Mouse (Mus musculus) limb, embryonic 14.5 days (tissue): Measurements from ENCODE around the gene Rpusd3. TPM values are rescaled to one million over a fixed set of nuclear protein-coding genes. Genes with fewer than 3 reads are reported as not detected.

ENCODE experiments used
- ATAC-seq: fragments of 200-750 bp; cut with Nextera tagmentation; 2 replicates; pipeline ENCODE4 v1.8.0; 2017; ENCODE audit warnings: low read depth, moderate number of reproducible peaks, moderate TSS enrichment; ENCODE audit not compliant: low FRiP score
- DNase-seq: peaks from one replicate; pipeline ENCODE4 v3.0.0-alpha.2; 2015; ENCODE audit warnings: low spot score
- H3K27ac ChIP-seq: fragments of 300-500 bp; sonication (generic); replicated peaks from 2 replicates; pipeline ENCODE4 v1.5.1; 2014; ENCODE audit warnings: low read depth, mild to moderate bottlenecking, low read length, moderate library complexity, mixed read lengths
- H3K27me3 ChIP-seq: fragments of 300-500 bp; sonication (generic); 2 replicates; pipeline ENCODE4 v1.6.1; 2014; ENCODE audit warnings: low read length, mixed read lengths; ENCODE audit not compliant: control insufficient read depth, insufficient read depth
- H3K36me3 ChIP-seq: fragments of 300-500 bp; sonication (generic); 2 replicates; pipeline ENCODE4 v1.6.1; 2014; ENCODE audit warnings: mild to moderate bottlenecking, low read length, moderate library complexity, mixed read lengths; ENCODE audit not compliant: control insufficient read depth, insufficient read depth
- H3K4me1 ChIP-seq: fragments of 300-500 bp; sonication (generic); 2 replicates; pipeline ENCODE4 v1.6.1; 2014; ENCODE audit warnings: antibody characterized with exemption, low read length, mixed read lengths; ENCODE audit not compliant: control insufficient read depth, insufficient read depth
- H3K4me2 ChIP-seq: fragments of 300-500 bp; sonication (generic); replicated peaks from 2 replicates; pipeline ENCODE4 v1.6.1; 2014; ENCODE audit warnings: low read depth, mild to moderate bottlenecking, low read length, moderate library complexity; ENCODE audit not compliant: severe bottlenecking
- H3K4me3 ChIP-seq: fragments of 300-500 bp; sonication (generic); replicated peaks from 2 replicates; pipeline ENCODE4 v1.5.1; 2014; ENCODE audit warnings: low read length
- H3K9ac ChIP-seq: fragments of 300-500 bp; sonication (generic); 2 replicates; pipeline ENCODE4 v1.6.1; 2014; ENCODE audit warnings: mild to moderate bottlenecking, low read depth, low read length, moderate library complexity; ENCODE audit not compliant: severe bottlenecking
- H3K9me3 ChIP-seq: fragments of 300-500 bp; sonication (generic); 2 replicates; pipeline ENCODE4 v1.6.1; 2016; ENCODE audit warnings: low read length; ENCODE audit not compliant: control insufficient read depth
- POLR2A ChIP-seq: fragments of 200-500 bp; IDR thresholded peaks from 2 replicates; pipeline ENCODE4 v1.8.0; 2012; ENCODE audit warnings: inconsistent platforms, mild to moderate bottlenecking, moderate library complexity, borderline replicate concordance; ENCODE audit not compliant: insufficient read depth, insufficient read length; ENCODE audit errors: extremely low read depth
- WGBS: fragments of 180-500 bp; shearing (Covaris S2); extraction: QIAGEN DNeasy Blood & Tissue Kit; methylation state at CpG from one replicate; pipeline ENCODE4 v1.1.7; 2014; 5-methylcytosine and 5-hydroxymethylcytosine counted together
- polyA plus RNA-seq, 2 experiments: library from polyadenylated mRNA; depleted of rRNA in 1 of 2; stranded (reverse) in 1 of 2; unstranded in 1 of 2; fragments of >200 nt; fragmentation: Nextera tagmentation in 1 of 2; extraction: Ambion mirVana in 1 of 2; gene quantifications; 2 replicates each; pipeline versions ENCODE4 v1.2.1 to v1.2.3; 2012 to 2014

The Rpusd3 gene
- polyA plus RNA-seq, 2 experiments, result 25.1 to 38.9 TPM

DNA sequence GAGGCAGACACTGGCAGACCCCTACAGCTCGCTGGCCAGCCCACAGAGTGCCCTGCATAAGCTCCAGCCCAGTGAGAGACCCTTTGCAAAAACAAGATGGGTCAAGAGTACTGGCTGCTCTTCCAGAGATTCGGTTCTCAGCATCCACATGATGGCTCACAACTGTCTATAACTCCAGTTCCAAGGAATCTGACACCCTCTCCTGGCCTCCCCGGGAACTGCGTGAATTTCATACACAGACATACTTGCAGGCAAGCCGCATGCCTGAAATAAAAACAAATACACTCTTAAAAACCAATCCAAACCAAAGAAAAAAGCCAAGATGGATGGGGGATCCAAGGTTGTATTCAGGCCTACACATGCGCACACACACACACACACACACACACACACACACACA, 23.6 kb downstream of the Rpusd3 start:
- 95% methylated on average over 6 of the region's 6 CpGs for WGBS
- no peaks in the 10 kb centered on the region for H3K9me3 ChIP-seq

DNA sequence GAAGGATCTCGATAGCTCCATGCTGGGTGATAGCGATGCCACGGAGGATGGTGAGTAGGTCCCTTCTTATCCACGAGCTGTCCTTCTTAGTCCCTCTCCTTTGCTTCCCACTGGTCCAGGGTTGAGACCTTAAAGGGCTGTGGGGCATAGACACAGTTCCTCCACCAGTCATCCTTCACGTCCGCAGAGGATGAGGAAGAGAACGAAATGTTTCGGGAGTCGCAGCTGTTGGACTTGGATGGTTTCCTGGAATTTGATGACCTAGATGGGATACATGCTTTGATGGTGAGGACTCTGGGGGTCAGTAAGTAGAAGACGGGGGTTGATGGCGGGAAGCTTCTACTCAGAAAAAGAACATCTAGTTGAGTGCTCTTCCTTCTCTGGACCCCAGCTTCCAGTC, 24.3 kb downstream of the Rpusd3 start:
- 92% methylated on average over 11 of the region's 11 CpGs for WGBS
- Histone ChIP-seq H3K4me3 (no peak overlapping the region), H3K27ac (no peak overlapping the region), H3K4me2 (no peak overlapping the region), H3K9ac (no peak overlapping the region), H3K27me3 (no peaks in the 10 kb centered on the region), H3K9me3 (no peaks in the 10 kb centered on the region), H3K4me1 (no peaks in the 10 kb centered on the region), H3K36me3 (peaks cover 22% of the 10 kb centered on the region)
- ATAC-seq, result no peak
- no peak for DNase-seq
- TF ChIP-seq POLR2A, result no peak

More for the DNA sequence above, 23.6 kb downstream of the Rpusd3 start:
- DNase-seq (no peak), ATAC-seq (no peak)
- no peak for TF ChIP-seq POLR2A
- no peak overlapping the region for H3K4me2 ChIP-seq
- H3K4me1 ChIP-seq, result no peaks in the 10 kb centered on the region
- no peak overlapping the region for H3K4me3 ChIP-seq
- no peak overlapping the region for H3K9ac ChIP-seq
- no peaks in the 10 kb centered on the region for H3K27me3 ChIP-seq
- H3K36me3 ChIP-seq, result peaks cover 15% of the 10 kb centered on the region
- no peak overlapping the region for H3K27ac ChIP-seq

DNA sequence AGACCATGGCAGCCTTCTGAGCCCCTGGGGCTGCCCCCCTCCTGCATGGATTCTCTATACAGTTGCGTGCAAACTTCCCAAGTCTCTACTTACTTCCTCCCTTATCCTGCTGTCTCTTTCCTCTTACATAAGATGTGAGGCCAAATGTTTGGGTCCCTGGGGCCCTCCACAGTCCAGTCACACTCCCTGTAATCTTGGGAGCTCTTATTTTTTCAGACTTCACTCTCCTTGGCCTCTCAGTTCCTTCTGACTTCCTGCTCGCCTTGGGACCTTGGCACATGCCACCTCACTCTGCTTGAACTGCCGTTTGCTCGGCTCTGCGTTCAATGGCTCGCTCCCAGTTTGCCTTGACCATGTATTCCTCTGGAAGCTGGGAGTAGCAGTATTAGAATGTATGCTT, 25.2 kb downstream of the Rpusd3 start:
- Histone ChIP-seq H3K36me3 (peaks cover 30% of the 10 kb centered on the region), H3K9me3 (no peaks in the 10 kb centered on the region), H3K4me3 (no peak overlapping the region), H3K27ac (no peak overlapping the region), H3K4me2 (no peak overlapping the region), H3K4me1 (no peaks in the 10 kb centered on the region), H3K9ac (no peak overlapping the region), H3K27me3 (no peaks in the 10 kb centered on the region)
- WGBS, result 85% methylated on average over 6 of the region's 6 CpGs
- TF ChIP-seq POLR2A, result no peak
- DNase-seq, result no peak
- no peak for ATAC-seq

DNA sequence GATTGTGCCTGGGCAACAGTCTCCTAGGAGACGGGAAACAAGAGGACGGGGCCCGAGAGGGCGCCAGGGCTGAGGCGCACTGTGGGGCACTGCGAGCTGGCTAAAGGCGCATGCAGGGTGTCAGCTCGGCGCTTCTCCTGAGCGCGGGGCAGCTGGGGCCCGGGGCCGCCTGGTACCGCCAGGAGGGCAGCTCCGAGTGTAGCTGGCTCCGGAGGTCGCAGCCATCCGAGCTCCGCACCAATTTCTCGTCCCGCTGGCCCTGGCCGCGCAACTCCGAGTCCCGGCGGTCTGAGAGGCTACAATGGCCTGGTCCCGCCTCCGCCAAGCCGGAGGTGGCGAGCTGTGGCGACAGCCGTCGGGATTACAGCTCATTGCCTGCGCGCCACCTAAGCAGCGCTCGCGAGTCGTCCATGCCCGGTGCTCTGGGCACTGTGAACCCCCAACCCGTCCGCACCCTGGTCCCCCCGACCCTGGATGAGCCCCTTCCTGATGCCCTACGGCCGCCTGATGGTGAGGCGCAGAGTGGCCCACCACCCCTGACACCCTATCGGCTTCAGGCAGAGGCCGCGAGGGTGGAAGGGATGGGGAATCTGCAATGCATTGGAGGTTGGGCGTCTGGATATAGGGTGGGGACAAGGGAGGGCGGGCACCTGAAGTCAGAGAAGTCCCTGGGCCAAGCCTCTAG, 26.6 kb downstream of the Rpusd3 start:
- no peaks in the 10 kb centered on the region for H3K9me3 ChIP-seq
- no peaks in the 10 kb centered on the region for H3K4me1 ChIP-seq
- H3K27me3 ChIP-seq, result no peaks in the 10 kb centered on the region
- WGBS, result 2% methylated on average over 42 of the region's 51 CpGs
- DNase-seq, result peak; percentile 21
- peak overlapping the region; percentile 19; the same call in 1 of the 2 replicates for H3K27ac ChIP-seq
- peak overlapping the region; percentile 73 for H3K9ac ChIP-seq
- 0 out of 2 replicates have a peak, but pooled peaks have one; percentile 27 for TF ChIP-seq POLR2A
- H3K4me2 ChIP-seq, result peak overlapping the region; percentile 89
- H3K36me3 ChIP-seq, result peaks cover 42% of the 10 kb centered on the region
- ATAC-seq, result peak; percentile 64
- peak overlapping the region; percentile 44 for H3K4me3 ChIP-seq

DNA sequence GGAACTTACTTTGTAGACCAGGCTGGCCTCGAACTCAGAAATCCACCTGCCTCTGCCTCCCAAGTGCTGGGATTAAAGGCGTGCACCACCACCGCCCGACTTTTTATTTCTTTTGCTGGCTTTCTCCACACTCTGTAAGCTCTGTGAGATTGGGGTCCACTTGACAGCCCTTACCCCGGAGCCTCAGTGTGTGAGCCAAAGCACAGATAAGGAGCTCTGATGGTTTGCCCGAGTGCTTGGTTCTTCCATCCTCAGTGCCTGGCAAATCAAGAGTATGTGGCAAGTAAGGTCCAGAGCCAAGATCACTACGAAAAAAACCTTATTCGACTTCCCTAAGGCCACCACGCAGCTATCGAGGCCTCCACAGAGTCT, 27.1 kb downstream of the Rpusd3 start:
- DNase-seq (no peak), ATAC-seq (peak; percentile 7; the same call in 1 of the 2 replicates)
- peak overlapping the region; percentile 44 for H3K4me3 ChIP-seq
- H3K9me3 ChIP-seq, result no peaks in the 10 kb centered on the region
- no peak overlapping the region; the same call in 1 of the 2 replicates for H3K27ac ChIP-seq
- H3K27me3 ChIP-seq, result no peaks in the 10 kb centered on the region
- TF ChIP-seq POLR2A, result no peak
- H3K4me2 ChIP-seq, result peak overlapping the region; percentile 89
- H3K4me1 ChIP-seq, result no peaks in the 10 kb centered on the region
- 26% methylated on average over 10 of the region's 10 CpGs for WGBS
- peaks cover 47% of the 10 kb centered on the region for H3K36me3 ChIP-seq
- peak overlapping the region; percentile 73 for H3K9ac ChIP-seq
